Mouse (Mus musculus): ENCODE results near the gene Oser1. TPM values are rescaled to one million over a fixed set of nuclear protein-coding genes. Genes with fewer than 3 reads are reported as not detected.

Oser1 gene
- total and polyA plus RNA-seq, 3 experiments: 43.8 to 53.9 TPM; not detected in 1

- no peak for DNase-seq (ENCODE audit: low read depth, low spot score)
- H3K9ac ChIP-seq (ENCODE audit: control insufficient read depth, low read depth, low read length, poor library complexity, severe bottlenecking): no peak within 1 kb of the TSS
- no peak within 1 kb of the TSS for H3K27ac ChIP-seq (ENCODE audit: control insufficient read depth, low read depth, low read length)
- no peaks in the 10 kb centered on the region for H3K9me3 ChIP-seq (replicated peaks; ENCODE audit: insufficient read depth, low read length)
- TF ChIP-seq GATA1 (IDR thresholded peaks at IDR 0.05; ENCODE audit: low read depth, low read length): no peak
- TF ChIP-seq MAZ (IDR thresholded peaks at IDR 0.05; ENCODE audit: low read depth, low read length): no peak
- no peak for TF ChIP-seq ZKSCAN1 (IDR thresholded peaks at IDR 0.05; ENCODE audit: low read depth, low read length)
- TF ChIP-seq TAL1 (IDR thresholded peaks at IDR 0.05; ENCODE audit: low read length): no peak
- TF ChIP-seq SIN3A (IDR thresholded peaks at IDR 0.05; ENCODE audit: low read length): no peak
- no peak for TF ChIP-seq ZMIZ1 (IDR thresholded peaks at IDR 0.05; ENCODE audit: low read depth, low read length)
- TF ChIP-seq MYB (IDR thresholded peaks at IDR 0.05; ENCODE audit: low read depth, low read length): no peak
- TF ChIP-seq KAT2A (conservative IDR thresholded peaks at IDR 0.05; ENCODE audit: low read depth, low read length): no peak
- no peak for TF ChIP-seq ETS1 (IDR thresholded peaks at IDR 0.05; ENCODE audit: low read depth, low read length)
- TF ChIP-seq MAFK (IDR thresholded peaks at IDR 0.05; ENCODE audit: borderline replicate concordance, low read depth, low read length): no peak
- TF ChIP-seq CHD1 (IDR thresholded peaks at IDR 0.05; ENCODE audit: low read depth, low read length): no peak
- no peak for TF ChIP-seq MAX (IDR thresholded peaks at IDR 0.05; ENCODE audit: low read length)
- TF ChIP-seq BHLHE40 (IDR thresholded peaks at IDR 0.05; ENCODE audit: borderline replicate concordance, low read depth, low read length): no peak
- no peak within 1 kb of the TSS for H3K4me3 ChIP-seq (ENCODE audit: control insufficient read depth in 1 of 2, insufficient read depth in 1 of 2, low read depth in 2 of 2, low read length in 2 of 2)
- H3K79me2 ChIP-seq (ENCODE audit: control insufficient read depth, insufficient read depth, low read length, poor library complexity): no peaks in the 10 kb centered on the region
- 0 out of 4 replicates have a peak, but pooled peaks cover 0 to 3% of the 10 kb centered on the region in 2 experiments for H3K4me1 ChIP-seq (ENCODE audit: control insufficient read depth in 1 of 2, insufficient read depth in 2 of 2, low read length in 2 of 2)
- no peaks in the 10 kb centered on the region for H3K36me3 ChIP-seq (ENCODE audit: control insufficient read depth in 1 of 2, insufficient read depth in 2 of 2, low read length in 2 of 2)
- peaks cover 7 to 8% of the 10 kb centered on the region in 2 experiments; a peak in 3 of 4 replicates for H3K27me3 ChIP-seq (ENCODE audit: control insufficient read depth in 1 of 2, insufficient read depth in 2 of 2, low read length in 2 of 2)
Measured at GRCm38 (mm10) chr2:163438246-163438618, 13.7 kb upstream of the Oser1 start, which contains the start of gene Gdap1l1. TSS of gene Gdap1l1 (plus strand) at chr2:163438476.

- no peak for DNase-seq (ENCODE audit: low read depth, low spot score)
- Histone ChIP-seq H3K9ac (ENCODE audit: control insufficient read depth, low read depth, low read length, poor library complexity, severe bottlenecking) (no peak overlapping the region), H3K79me2 (ENCODE audit: control insufficient read depth, insufficient read depth, low read length, poor library complexity) (no peaks in the 10 kb centered on the region), H3K4me3 (ENCODE audit: control insufficient read depth in 1 of 2, insufficient read depth in 1 of 2, low read depth in 2 of 2, low read length in 2 of 2) (no peak overlapping the region), H3K9me3 (replicated peaks; ENCODE audit: insufficient read depth, low read length) (no peaks in the 10 kb centered on the region), H3K4me1 (ENCODE audit: control insufficient read depth in 1 of 2, insufficient read depth in 2 of 2, low read length in 2 of 2) (0 out of 4 replicates have a peak, but pooled peaks cover 0 to 3% of the 10 kb centered on the region in 2 experiments), H3K27ac (ENCODE audit: control insufficient read depth, low read depth, low read length) (no peak overlapping the region), H3K36me3 (ENCODE audit: control insufficient read depth in 1 of 2, insufficient read depth in 2 of 2, low read length in 2 of 2) (no peaks in the 10 kb centered on the region), H3K27me3 (ENCODE audit: control insufficient read depth in 1 of 2, insufficient read depth in 2 of 2, low read length in 2 of 2) (peaks cover 6 to 7% of the 10 kb centered on the region in 2 experiments; a peak in 3 of 4 replicates)
- TF ChIP-seq MAX (IDR thresholded peaks at IDR 0.05; ENCODE audit: low read length): no peak
- TF ChIP-seq MAZ (IDR thresholded peaks at IDR 0.05; ENCODE audit: low read depth, low read length): no peak
- TF ChIP-seq TCF12 (IDR thresholded peaks at IDR 0.05; ENCODE audit: low read depth, low read length): no peak
- TF ChIP-seq TAL1 (IDR thresholded peaks at IDR 0.05; ENCODE audit: low read length): no peak
- no peak for TF ChIP-seq JUND (IDR thresholded peaks at IDR 0.05; ENCODE audit: low read depth, low read length)
- TF ChIP-seq E2F4 (IDR thresholded peaks at IDR 0.05; ENCODE audit: borderline replicate concordance, low read depth, low read length): no peak
Measured at GRCm38 (mm10) chr2:163437800-163438199, 13.3 kb upstream of the Oser1 start.

Measured in MEL (cell line).